Mouse (Mus musculus) mouse embryonic stem cell (cell line): Measurements from ENCODE around the gene Olfr282.

ENCODE experiments used
- in situ Hi-C, 2 experiments: fragments of 300-500 bp; cut with MboI; formaldehyde crosslinking; loops; 1 replicate in 1 of 2; 3 replicates in 1 of 2; pipeline ENCODE4 v1.14.3; 2019 to 2020; ENCODE audit warnings: low sequenced_read_pairs in 2 of 2, low pct_unique_long_range_greater_than_20kb in 1 of 2, mixed read lengths in 1 of 2; ENCODE audit not compliant: unreplicated experiment in 1 of 2

Gene Olfr282

GRCm38 (mm10) chr15:98452288-98452687, 21.3 kb downstream of the Olfr282 start, which contains the start of gene Olfr281:
TSS of gene Olfr281 (plus strand) at chr15:98452588.
- in situ Hi-C loops, result no loop called here

GRCm38 (mm10) chr15:98469596-98469995, 38.6 kb downstream of the Olfr282 start, which contains the start of gene OR5BS1P:
TSS of gene OR5BS1P (plus strand) at chr15:98469896.
- in situ Hi-C loops, result no loop called here

GRCm38 (mm10) chr15:98471539-98471938, 40.5 kb downstream of the Olfr282 start:
- in situ Hi-C loops, result no loop called here

GRCm38 (mm10) chr15:98474958-98475357, 43.9 kb downstream of the Olfr282 start:
- in situ Hi-C loops, result no loop called here

GRCm38 (mm10) chr15:98475382-98475781, 44.4 kb downstream of the Olfr282 start:
- in situ Hi-C loops, result no loop called here

GRCm38 (mm10) chr15:98476281-98476680, 45.3 kb downstream of the Olfr282 start:
- in situ Hi-C loops, result no loop called here

GRCm38 (mm10) chr15:98479568-98480102, 48.6 kb downstream of the Olfr282 start:
- in situ Hi-C loops, result no loop called here

GRCm38 (mm10) chr15:98482701-98483100, 51.7 kb downstream of the Olfr282 start, which contains the start of gene Lalba:
TSS of gene Lalba (minus strand) at chr15:98482721.
- in situ Hi-C loops, result no loop called here

- in situ Hi-C loops, result no loop called here
Measured at GRCm38 (mm10) chr15:98483907-98484886, 53.2 kb downstream of the Olfr282 start.

GRCm38 (mm10) chr15:98486433-98487021, 55.5 kb downstream of the Olfr282 start:
- in situ Hi-C loops, result no loop called here
